Mouse (Mus musculus): ENCODE results near the gene Prpf40a. TPM values are rescaled to one million over a fixed set of nuclear protein-coding genes. Genes with fewer than 3 reads are reported as not detected.
A peak's percentile ranks its signal among the peaks of the same experiment; 100 is the strongest.

The Prpf40a gene
- polyA plus RNA-seq, 1 experiment, result 16.0 TPM

- WGBS, result 80% methylated on average over 1 of the region's 1 CpGs
- H3K36me3 ChIP-seq (ENCODE audit: control insufficient read depth, insufficient read depth, low read length), result peaks cover 14% of the 10 kb centered on the region
- no peak overlapping the region for H3K4me3 ChIP-seq (ENCODE audit: low read depth, low read length)
- no peaks in the 10 kb centered on the region for H3K4me1 ChIP-seq (ENCODE audit: control insufficient read depth, insufficient read depth, insufficient read length, low read length)
- no peak for TF ChIP-seq POLR2A (IDR thresholded peaks at IDR 0.05; ENCODE audit: low read depth, low read length)
- TF ChIP-seq CTCF (IDR thresholded peaks at IDR 0.05; ENCODE audit: extremely low read depth, insufficient read length, insufficient replicate concordance, low read depth, low read length), result no peak
- no peaks in the 10 kb centered on the region for H3K27me3 ChIP-seq (ENCODE audit: control insufficient read depth, insufficient read depth, low read length)
- no peak overlapping the region for H3K27ac ChIP-seq (ENCODE audit: insufficient read depth, low read depth, low read length)
These were observed 8.1 kb upstream of the Prpf40a start for GRCm38 (mm10) chr2:53199203-53199602.

- no peaks in the 10 kb centered on the region for H3K27me3 ChIP-seq (ENCODE audit: control insufficient read depth, insufficient read depth, low read length)
- no peak overlapping the region for H3K4me3 ChIP-seq (ENCODE audit: low read depth, low read length)
- TF ChIP-seq CTCF (IDR thresholded peaks at IDR 0.05; ENCODE audit: extremely low read depth, insufficient read length, insufficient replicate concordance, low read depth, low read length) (no peak), POLR2A (IDR thresholded peaks at IDR 0.05; ENCODE audit: low read depth, low read length) (no peak)
- 94% methylated on average over 10 of the region's 10 CpGs for WGBS
- H3K36me3 ChIP-seq (ENCODE audit: control insufficient read depth, insufficient read depth, low read length), result peaks cover 12% of the 10 kb centered on the region
- H3K27ac ChIP-seq (ENCODE audit: insufficient read depth, low read depth, low read length), result no peak overlapping the region
- no peaks in the 10 kb centered on the region for H3K4me1 ChIP-seq (ENCODE audit: control insufficient read depth, insufficient read depth, insufficient read length, low read length)
These were observed 5.3 kb upstream of the Prpf40a start for GRCm38 (mm10) chr2:53196431-53196830.

DNA sequence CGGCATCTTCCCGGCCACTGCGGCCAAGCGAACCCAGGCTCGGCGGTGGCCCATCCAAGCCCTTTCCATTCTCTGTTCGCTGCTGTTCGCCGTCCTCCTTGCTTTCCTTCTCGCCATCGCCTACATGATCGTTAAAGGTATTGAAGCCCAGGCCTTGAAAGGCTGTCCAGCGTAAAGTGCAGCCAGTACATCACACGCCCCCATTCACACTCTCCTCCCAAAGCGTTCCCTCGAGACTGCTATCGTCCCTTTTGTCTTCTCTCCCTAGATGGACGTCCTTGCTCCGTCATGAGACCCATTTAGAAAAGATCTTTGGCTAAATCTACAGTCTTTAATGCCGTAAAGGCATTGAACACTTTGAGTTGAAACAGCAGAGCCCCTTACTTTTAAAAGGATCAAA lies 1.3 kb upstream of the Prpf40a start:
- TF ChIP-seq CTCF (IDR thresholded peaks at IDR 0.05; ENCODE audit: extremely low read depth, insufficient read length, insufficient replicate concordance, low read depth, low read length) (no peak), POLR2A (IDR thresholded peaks at IDR 0.05; ENCODE audit: low read depth, low read length) (no peak)
- Histone ChIP-seq H3K36me3 (ENCODE audit: control insufficient read depth, insufficient read depth, low read length) (peaks cover 13% of the 10 kb centered on the region), H3K27ac (ENCODE audit: insufficient read depth, low read depth, low read length) (peak overlapping the region; percentile 74), H3K27me3 (ENCODE audit: control insufficient read depth, insufficient read depth, low read length) (no peaks in the 10 kb centered on the region), H3K4me1 (ENCODE audit: control insufficient read depth, insufficient read depth, insufficient read length, low read length) (peaks cover 2% of the 10 kb centered on the region; the same call in 1 of the 2 replicates), H3K4me3 (ENCODE audit: low read depth, low read length) (peak overlapping the region; percentile 95)
- WGBS, result under 1% methylated on average over 20 of the region's 20 CpGs

GRCm38 (mm10) chr2:53191523-53192220 lies 588 bp upstream of the Prpf40a start, which contains the start of gene Arl6ip6:
TSS of gene Arl6ip6 (plus strand) at chr2:53191726.
- under 1% methylated on average over 82 of the region's 82 CpGs for WGBS
- Histone ChIP-seq H3K27ac (ENCODE audit: insufficient read depth, low read depth, low read length) (peak within 1 kb of the TSS; percentile 99), H3K4me1 (ENCODE audit: control insufficient read depth, insufficient read depth, insufficient read length, low read length) (peaks cover 2% of the 10 kb centered on the region; the same call in 1 of the 2 replicates), H3K4me3 (ENCODE audit: low read depth, low read length) (peak within 1 kb of the TSS; percentile 95), H3K36me3 (ENCODE audit: control insufficient read depth, insufficient read depth, low read length) (peaks cover 12% of the 10 kb centered on the region), H3K27me3 (ENCODE audit: control insufficient read depth, insufficient read depth, low read length) (no peaks in the 10 kb centered on the region)
- TF ChIP-seq CTCF (IDR thresholded peaks at IDR 0.05; ENCODE audit: extremely low read depth, insufficient read length, insufficient replicate concordance, low read depth, low read length) (no peak), POLR2A (IDR thresholded peaks at IDR 0.05; ENCODE audit: low read depth, low read length) (peak; percentile 60)

GRCm38 (mm10) chr2:53189811-53190210 lies 1.3 kb downstream of the Prpf40a start:
- Histone ChIP-seq H3K36me3 (ENCODE audit: control insufficient read depth, insufficient read depth, low read length) (peaks cover 6% of the 10 kb centered on the region), H3K4me1 (ENCODE audit: control insufficient read depth, insufficient read depth, insufficient read length, low read length) (peaks cover 2% of the 10 kb centered on the region; the same call in 1 of the 2 replicates), H3K4me3 (ENCODE audit: low read depth, low read length) (no peak overlapping the region), H3K27me3 (ENCODE audit: control insufficient read depth, insufficient read depth, low read length) (no peaks in the 10 kb centered on the region), H3K27ac (ENCODE audit: insufficient read depth, low read depth, low read length) (no peak overlapping the region)
- TF ChIP-seq CTCF (IDR thresholded peaks at IDR 0.05; ENCODE audit: extremely low read depth, insufficient read length, insufficient replicate concordance, low read depth, low read length) (no peak), POLR2A (IDR thresholded peaks at IDR 0.05; ENCODE audit: low read depth, low read length) (no peak)
- 63% methylated on average over 3 of the region's 3 CpGs for WGBS

GRCm38 (mm10) chr2:53179876-53180275 lies 11.2 kb downstream of the Prpf40a start:
- H3K4me1 ChIP-seq (ENCODE audit: control insufficient read depth, insufficient read depth, insufficient read length, low read length), result no peaks in the 10 kb centered on the region
- H3K36me3 ChIP-seq (ENCODE audit: control insufficient read depth, insufficient read depth, low read length), result peaks cover 5% of the 10 kb centered on the region
- H3K27me3 ChIP-seq (ENCODE audit: control insufficient read depth, insufficient read depth, low read length), result no peaks in the 10 kb centered on the region
- no peak overlapping the region for H3K27ac ChIP-seq (ENCODE audit: insufficient read depth, low read depth, low read length)
- TF ChIP-seq POLR2A (IDR thresholded peaks at IDR 0.05; ENCODE audit: low read depth, low read length) (no peak), CTCF (IDR thresholded peaks at IDR 0.05; ENCODE audit: extremely low read depth, insufficient read length, insufficient replicate concordance, low read depth, low read length) (no peak)
- no peak overlapping the region for H3K4me3 ChIP-seq (ENCODE audit: low read depth, low read length)

- Histone ChIP-seq H3K27ac (ENCODE audit: insufficient read depth, low read depth, low read length) (no peak overlapping the region), H3K4me3 (ENCODE audit: low read depth, low read length) (no peak overlapping the region), H3K36me3 (ENCODE audit: control insufficient read depth, insufficient read depth, low read length) (peaks cover 12% of the 10 kb centered on the region), H3K4me1 (ENCODE audit: control insufficient read depth, insufficient read depth, insufficient read length, low read length) (no peaks in the 10 kb centered on the region), H3K27me3 (ENCODE audit: control insufficient read depth, insufficient read depth, low read length) (no peaks in the 10 kb centered on the region)
- WGBS, result 57% methylated on average over 3 of the region's 3 CpGs
- no peak for TF ChIP-seq CTCF (IDR thresholded peaks at IDR 0.05; ENCODE audit: extremely low read depth, insufficient read length, insufficient replicate concordance, low read depth, low read length)
- no peak for TF ChIP-seq POLR2A (IDR thresholded peaks at IDR 0.05; ENCODE audit: low read depth, low read length)
These were observed 12.1 kb downstream of the Prpf40a start for GRCm38 (mm10) chr2:53178966-53179365.

Measured in small intestine, adult 2 months (tissue).